Mouse (Mus musculus) yolk sac, embryonic 10.5 days (tissue): ENCODE measurements around the gene Gm49320.
A peak's percentile ranks its signal among the peaks of the same experiment; 100 is the strongest.

ENCODE experiments used
- DNase-seq: peaks from one replicate; pipeline ENCODE4 v3.0.0-alpha.2; 2017; ENCODE audit warnings: low spot score

Gene Gm49320

DNA sequence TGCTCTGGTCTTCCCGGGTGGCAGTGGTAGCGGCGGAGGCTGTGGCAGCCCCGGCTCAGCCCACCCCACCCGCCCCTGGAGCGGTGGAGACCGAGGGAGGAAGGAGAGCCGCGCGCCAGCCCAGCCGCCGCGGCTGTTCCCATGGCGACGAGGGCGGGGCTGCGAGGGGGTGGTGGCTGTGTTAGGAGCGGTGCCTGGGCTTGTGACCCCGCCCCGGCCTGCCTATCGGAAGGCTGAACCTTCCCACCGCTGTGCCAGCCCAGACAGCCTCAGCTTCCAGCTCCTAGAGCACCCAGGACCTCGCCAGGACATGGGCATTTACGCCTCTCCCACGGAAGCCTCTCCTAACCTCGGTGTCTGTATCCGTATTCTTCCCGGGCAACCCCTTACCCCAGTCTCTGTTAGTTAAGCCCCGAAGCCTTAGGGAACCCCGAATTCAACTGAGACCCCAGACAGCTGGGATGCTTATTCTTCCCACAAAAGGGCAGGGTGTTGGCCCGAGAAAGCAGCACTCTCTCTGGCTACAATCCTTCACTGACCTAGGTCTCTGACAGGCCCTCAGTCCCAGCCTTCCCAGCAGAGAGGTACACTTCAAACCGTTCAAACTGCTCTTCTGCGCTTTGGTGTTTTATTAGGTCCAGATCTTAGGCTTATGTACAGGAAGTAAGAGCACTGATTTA lies 20.6 kb downstream of the Gm49320 start, which contains the start of gene Ctxn1:
TSS of gene Ctxn1 (minus strand) at position 150 of the 680 bp plus-strand sequence.
- peak; percentile 94 for DNase-seq

DNA sequence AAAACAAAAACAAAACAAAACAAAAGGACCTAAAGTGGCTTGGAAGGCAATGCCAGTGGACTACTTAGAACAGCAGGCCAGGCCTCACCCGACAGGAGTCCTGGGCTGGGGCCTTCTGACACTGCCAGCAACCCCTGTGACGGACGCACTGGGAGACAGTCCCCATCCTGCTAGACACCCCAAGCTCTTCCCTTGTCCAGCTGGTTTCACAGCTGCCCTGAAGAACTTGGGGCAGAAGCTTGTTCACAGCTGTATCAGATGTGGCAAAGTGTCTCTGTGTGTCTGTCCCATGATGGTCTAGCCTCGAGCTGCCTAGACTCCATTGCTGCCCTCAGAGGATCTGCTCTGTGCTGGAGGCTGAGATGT lies 21.1 kb downstream of the Gm49320 start:
- no peak for DNase-seq

DNA sequence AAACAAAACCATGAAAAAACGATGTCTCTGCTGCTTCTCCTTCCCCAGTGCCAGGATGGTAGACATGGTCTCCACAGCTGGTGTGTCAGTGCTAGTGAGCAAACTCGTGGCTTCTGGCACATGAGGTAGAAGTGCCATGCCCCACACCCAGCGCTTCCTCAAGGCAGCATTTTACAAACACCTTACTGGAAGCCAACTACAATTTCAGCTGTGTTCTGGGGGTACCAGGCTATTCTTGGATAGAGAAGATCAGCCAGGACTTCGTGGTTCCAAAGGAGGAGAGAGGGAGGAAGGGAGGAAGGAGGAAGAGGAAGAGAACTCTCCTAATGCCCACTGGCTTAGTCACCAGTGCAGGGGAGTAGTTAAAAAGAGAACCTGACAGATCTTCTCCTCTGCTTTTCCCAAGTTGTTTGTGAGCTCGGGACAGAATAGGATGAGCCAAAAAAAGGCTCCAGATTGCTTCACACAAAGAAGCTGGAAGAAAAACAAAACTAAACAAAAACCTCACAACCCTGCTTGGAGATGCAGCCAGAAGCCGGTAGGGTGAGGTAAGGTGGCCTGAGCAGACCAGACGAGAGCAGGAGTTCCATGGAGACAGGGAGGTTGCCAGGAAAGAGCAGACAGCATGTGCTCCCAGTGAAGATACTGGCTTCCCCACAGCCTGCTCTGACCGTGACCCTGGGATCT lies 24.6 kb downstream of the Gm49320 start:
- no peak for DNase-seq

DNA sequence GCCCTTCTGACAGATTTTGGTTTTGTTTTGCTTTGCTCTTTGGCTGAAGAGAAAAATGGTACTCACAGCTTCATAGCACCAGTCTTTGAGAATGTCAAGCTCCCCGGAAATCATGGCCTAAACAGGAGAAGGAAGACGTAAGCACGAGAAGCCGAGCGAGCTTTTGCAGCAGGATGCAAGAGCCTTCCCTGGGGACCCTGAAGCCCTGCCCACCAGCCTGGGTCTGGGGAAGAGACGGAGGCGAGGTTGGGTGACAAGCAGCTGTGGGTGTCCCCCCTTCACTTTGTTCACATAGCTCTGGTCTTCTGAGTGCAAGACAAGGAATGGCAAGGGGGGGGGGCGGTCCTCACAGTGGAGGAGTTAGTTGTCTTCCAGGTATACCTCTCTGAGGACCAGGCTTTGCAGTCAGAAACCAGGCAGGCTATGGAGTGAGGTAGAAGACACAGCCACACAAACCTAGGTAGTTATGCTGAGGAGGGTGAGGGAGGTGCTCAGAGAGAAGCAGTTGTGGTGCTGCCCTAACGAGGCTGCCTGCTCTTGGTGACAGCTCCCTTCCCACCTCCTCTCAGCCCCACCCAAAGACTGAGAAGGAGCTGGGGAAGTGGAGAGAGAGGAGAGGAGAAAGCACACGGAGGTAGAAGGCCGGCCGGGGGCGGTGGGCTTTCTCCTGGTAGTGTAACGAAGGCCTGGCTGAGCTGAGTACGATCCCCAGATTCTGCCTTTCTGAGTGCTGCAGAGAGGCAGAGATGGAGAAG lies 26.7 kb downstream of the Gm49320 start:
- DNase-seq: no peak

DNA sequence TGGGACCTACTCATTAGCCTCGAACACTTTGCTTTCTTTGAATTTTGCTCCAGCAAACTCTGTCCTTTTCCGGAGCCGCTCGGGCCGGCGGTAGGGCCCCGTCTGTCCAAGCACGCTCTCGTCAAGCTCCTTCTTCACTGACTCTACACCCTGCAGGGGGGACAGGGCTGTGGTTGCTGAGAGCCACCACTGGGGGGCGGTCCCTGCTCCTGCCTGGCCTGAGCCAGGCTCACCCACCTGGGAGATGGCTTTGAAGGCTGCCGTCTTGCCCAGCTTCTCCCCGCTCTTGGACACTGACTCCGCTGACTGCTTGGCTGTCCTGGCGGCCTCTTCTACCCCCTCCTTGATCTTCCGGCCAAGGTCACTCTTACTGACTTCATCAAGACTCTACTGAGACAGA lies 29.0 kb downstream of the Gm49320 start:
- DNase-seq: no peak

DNA sequence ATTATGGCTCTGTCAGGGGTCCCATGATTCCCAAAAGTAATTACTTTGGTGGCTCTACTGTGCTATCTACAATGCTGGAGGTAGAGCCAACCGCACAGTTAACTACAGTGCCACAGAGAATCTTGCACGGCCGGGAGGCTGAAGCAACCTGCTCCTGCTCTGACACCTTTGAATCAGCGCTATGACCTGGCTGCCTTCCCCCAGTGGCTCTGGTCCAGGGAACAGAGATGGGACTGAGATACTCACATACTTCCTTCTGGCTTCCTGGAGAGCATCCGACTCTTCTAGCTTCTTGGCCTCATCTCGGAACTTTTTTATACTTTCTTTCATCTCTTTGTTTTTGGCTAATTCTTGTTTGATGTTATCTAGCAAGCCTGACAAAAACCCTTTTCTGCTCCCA lies 30.9 kb downstream of the Gm49320 start:
- DNase-seq: no peak

DNA sequence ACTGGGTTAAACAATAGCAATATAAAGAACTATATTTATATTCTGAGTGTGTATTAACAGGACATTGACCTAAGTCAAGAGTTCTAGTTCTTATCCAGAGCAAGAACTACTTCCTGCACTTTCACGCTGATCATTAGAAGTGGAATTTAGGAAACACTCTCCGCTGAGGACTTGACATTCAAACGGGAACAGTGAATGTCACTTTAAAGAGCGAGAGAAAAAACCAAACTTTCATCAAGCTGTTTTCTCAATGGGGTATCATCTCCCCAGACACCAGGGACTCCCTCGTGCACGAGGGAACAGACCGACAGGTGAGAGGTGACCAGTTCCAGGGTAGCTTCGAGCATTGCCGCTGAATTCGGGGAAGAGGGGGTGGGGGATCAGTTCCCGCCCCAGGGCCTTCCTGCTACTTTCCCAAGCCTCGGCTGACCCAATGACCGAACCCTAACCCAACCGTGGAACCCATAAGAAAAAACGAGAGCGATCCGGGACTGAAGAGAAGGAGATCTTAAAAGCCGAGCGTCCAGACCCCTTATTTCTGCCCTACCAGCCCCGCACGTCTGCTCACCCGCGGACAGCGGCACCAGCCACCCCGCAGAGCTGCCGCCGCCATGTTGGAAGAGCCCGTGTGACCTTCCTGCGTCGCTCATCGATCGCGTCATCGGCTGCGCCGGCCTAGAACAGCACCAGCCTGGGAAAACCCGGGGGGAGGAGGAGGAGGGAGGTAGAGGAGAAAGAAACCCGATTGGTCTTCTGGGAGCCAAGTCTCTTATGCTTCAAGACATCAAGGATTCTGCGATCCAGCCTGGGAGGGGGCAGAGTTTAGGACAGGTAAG lies 36.8 kb downstream of the Gm49320 start, which contains the start of gene Timm44:
TSS of gene Timm44 (minus strand) at position 639 of the 836 bp plus-strand sequence.
- DNase-seq: peak; percentile 94

DNA sequence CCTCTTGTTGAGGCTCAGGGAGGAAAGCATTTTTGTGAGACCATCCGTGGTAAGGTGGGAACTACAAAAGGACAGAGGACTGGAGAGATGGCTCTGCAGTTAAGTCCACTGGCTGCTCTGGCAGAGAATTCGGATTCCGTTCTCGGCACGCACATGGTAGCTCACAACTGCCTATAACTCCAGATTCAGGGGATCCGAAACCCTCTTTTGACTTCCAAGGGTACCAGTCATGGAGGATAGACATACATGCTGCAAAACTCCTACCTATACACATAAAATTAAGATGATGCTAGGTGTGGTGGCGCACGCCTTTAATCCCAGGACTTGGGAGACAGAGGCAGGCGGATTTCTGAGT lies 37.4 kb downstream of the Gm49320 start:
- no peak for DNase-seq

DNA sequence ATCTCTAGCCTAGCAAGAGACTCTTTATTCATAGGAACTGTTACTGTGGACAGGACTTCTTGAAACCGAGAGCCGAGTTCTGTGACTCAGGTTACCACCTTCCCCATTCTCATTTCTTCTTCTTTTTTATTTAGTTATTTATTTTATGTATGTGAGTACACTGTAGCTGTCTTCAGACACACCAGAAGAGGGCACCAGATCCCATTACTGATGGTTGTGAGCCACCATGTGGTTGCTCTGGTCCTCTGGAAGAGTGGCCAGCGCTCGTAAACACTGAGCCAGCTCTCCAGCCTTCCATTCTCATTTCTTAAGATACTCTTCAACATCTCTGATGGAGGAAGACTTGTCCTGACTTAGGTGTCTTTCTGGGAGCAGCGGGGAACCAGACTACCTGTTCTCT lies 54.1 kb downstream of the Gm49320 start:
- no peak for DNase-seq

DNA sequence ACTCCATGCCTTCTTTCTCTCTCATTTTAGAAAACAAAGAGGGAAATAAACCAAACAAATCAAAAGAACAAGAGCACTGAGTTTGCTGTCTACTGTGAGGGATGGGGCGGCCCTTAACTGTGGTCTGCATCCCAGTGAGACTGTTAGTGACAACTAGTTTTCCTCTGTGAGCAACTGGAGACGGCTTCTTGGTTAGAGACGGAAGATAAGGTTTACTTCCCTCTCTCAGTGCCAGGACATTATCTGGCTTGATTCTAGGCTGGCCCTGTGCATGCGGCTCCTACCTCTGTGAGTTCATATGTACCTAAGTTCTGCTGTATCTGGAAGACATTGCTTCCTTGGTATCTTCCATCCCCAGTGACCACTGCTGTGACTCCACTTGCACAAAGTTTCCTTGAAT lies 59.2 kb downstream of the Gm49320 start:
- no peak for DNase-seq
